Mouse (Mus musculus): ENCODE measurements around the gene Zbtb9. TPM values are rescaled to one million over a fixed set of nuclear protein-coding genes. Genes with fewer than 3 reads are reported as not detected.
A peak's percentile ranks its signal among the peaks of the same experiment; 100 is the strongest.

The Zbtb9 gene
- polyA plus RNA-seq, 1 experiment from 2014 or later, result 17.8 TPM

DNA sequence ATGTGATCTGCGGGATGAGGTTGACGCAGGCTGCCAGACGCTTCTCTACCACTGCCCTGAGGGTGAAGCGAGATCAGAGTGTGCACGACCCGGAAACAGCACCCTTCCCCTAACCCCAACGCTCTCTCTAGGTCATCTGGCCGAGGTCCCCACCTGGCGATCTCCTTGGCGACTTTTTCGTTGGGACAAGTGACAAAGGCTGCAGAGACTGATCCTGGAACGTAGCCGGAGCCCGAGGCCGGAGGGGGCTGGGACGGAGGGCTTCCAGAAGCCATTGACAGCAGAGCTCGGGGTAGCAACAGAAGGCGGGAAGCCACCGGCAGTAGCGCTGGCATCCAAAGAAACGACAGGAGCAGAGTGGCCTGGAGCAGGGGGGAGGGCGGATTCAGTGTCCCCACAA is 34.2 kb upstream of the Zbtb9 start:
- peak; percentile 0; the same call in 1 of the 2 replicates for ATAC-seq (ENCODE audit: low read depth)
- Histone ChIP-seq H3K36me3 (peaks cover 31% of the 10 kb centered on the region), H3K27ac (replicated peaks) (peak overlapping the region; percentile 97), H3K9ac (peak overlapping the region; percentile 75), H3K27me3 (no peaks in the 10 kb centered on the region), H3K4me2 (peak overlapping the region; percentile 83), H3K9me3 (no peaks in the 10 kb centered on the region), H3K4me3 (peak overlapping the region; percentile 66), H3K4me1 (replicated peaks) (peaks cover 66% of the 10 kb centered on the region)
- WGBS, result under 1% methylated on average over 22 of the region's 22 CpGs

DNA sequence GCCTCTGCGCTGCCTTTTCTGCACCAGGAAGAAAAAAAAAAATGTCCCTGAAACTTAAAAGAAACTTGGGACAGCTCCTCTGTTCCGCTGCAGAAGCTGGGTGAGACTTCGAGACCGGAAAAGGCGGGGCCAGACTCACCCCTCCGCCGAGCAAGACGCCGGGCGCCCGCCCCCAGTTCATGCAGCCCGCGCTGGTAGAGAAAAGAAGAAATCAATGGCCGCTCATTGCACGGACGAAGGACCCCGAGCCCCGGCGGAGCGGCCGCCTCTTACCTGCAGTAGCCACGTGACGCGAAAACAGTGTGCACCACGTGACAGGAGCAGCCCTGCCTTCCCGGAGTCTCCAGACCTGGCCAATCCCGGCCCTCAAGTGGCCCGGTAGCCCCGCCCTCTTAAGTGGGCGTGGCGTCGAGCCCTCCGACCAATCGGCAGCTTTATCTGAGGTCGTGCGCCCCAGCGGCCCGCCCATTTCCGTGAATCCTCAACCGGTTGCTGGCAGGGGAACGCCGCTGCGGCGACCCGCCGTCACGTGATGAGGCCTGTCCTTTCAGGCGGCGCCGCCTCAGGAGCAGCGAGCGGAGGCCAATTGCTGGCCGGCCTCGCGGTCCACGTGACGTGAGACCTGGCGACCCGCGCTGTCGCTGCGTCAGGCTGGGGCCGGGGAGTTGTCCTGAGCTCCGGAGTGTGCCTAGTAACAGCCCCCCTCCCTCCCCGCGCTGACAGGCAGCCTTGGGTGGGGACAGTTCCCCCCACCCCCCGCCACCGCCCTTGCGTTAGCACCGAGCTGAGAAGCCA is 33.6 kb upstream of the Zbtb9 start, which contains the start of gene Cuta:
Gene Cuta, minus strand, starts transcription at position 392 of the 795 bp plus-strand sequence.
- WGBS, result under 1% methylated on average over 69 of the region's 70 CpGs
- peak within 1 kb of the TSS; percentile 97 for H3K27ac ChIP-seq (replicated peaks)
- peak within 1 kb of the TSS; percentile 66 for H3K4me3 ChIP-seq
- H3K27me3 ChIP-seq, result no peaks in the 10 kb centered on the region
- H3K9ac ChIP-seq, result peak within 1 kb of the TSS; percentile 78
- peak within 1 kb of the TSS; percentile 83 for H3K4me2 ChIP-seq
- H3K9me3 ChIP-seq, result no peaks in the 10 kb centered on the region
- ATAC-seq (ENCODE audit: low read depth), result peak; percentile 92
- peaks cover 62% of the 10 kb centered on the region for H3K4me1 ChIP-seq (replicated peaks)
- H3K36me3 ChIP-seq, result peaks cover 31% of the 10 kb centered on the region

DNA sequence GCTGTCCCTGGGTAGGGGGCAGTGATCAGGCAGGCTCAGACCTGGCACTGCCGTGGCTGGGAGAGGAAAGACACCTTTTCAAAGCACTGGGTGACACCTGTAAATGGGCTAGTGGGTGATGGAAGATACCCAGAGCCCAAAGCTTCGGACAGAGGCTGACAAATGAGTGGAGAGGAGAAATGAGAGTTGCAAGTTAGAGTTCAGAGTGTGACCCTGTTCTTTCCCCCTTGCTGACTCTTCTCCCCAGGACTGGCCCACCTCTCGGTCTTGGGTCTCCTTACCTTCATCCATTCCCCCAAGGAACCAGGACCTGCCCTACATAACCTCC is 33.0 kb upstream of the Zbtb9 start:
- Histone ChIP-seq H3K4me2 (peak overlapping the region; percentile 83), H3K9ac (peak overlapping the region; percentile 78), H3K4me1 (replicated peaks) (peaks cover 58% of the 10 kb centered on the region), H3K27ac (replicated peaks) (peak overlapping the region; percentile 97), H3K27me3 (no peaks in the 10 kb centered on the region), H3K4me3 (peak overlapping the region; percentile 66), H3K9me3 (no peaks in the 10 kb centered on the region), H3K36me3 (peaks cover 26% of the 10 kb centered on the region)
- ATAC-seq (ENCODE audit: low read depth), result peak; percentile 7
- WGBS, result 7% methylated on average over 3 of the region's 3 CpGs

DNA sequence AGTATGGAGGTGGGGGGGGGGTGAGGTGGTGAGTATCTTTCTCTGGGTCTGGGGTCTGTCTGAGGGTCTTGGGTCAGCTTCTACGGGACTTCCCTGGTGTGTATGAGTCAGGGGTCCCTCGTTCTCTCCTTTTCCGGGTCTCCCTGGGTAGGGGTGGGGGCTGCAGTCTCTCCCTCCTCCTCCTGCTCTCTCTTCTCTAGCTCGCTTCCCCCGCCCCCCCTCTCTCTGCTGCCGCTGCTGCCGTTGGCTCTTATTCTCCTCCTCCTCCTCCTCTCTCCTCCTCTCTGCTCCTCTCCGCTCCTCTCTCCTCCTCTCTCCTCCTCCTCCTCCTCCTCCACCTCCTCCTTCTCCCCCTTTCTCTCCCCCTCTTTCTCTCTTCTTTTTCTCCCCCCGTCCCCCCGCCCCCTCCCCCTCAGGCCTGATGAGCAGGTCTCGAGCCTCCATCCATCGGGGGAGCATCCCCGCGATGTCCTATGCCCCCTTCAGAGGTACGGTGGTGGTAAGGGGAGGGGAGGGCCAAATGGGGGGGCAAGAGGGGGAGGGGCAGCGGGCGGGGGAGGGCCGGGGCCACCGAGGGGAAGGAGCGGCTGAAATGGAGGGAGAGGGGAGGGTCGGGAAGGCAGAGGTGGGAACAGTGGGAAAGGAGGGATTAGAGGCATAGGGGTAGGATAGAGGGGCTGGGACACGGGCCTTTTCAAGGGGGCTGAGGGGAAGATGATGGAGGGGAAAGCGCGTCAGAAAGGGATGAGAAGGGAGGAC is 31.8 kb upstream of the Zbtb9 start, which contains the start of gene Syngap1:
Gene Syngap1, plus strand, starts transcription at position 223 of the 759 bp plus-strand sequence.
- Histone ChIP-seq H3K9me3 (no peaks in the 10 kb centered on the region), H3K4me1 (replicated peaks) (peaks cover 71% of the 10 kb centered on the region), H3K27ac (replicated peaks) (peak within 1 kb of the TSS; percentile 97), H3K4me2 (peak within 1 kb of the TSS; percentile 83), H3K27me3 (no peaks in the 10 kb centered on the region), H3K4me3 (peak within 1 kb of the TSS; percentile 66), H3K9ac (peak within 1 kb of the TSS; percentile 91), H3K36me3 (peaks cover 13% of the 10 kb centered on the region)
- WGBS, result 2% methylated on average over 23 of the region's 24 CpGs
- ATAC-seq (ENCODE audit: low read depth), result no peak

DNA sequence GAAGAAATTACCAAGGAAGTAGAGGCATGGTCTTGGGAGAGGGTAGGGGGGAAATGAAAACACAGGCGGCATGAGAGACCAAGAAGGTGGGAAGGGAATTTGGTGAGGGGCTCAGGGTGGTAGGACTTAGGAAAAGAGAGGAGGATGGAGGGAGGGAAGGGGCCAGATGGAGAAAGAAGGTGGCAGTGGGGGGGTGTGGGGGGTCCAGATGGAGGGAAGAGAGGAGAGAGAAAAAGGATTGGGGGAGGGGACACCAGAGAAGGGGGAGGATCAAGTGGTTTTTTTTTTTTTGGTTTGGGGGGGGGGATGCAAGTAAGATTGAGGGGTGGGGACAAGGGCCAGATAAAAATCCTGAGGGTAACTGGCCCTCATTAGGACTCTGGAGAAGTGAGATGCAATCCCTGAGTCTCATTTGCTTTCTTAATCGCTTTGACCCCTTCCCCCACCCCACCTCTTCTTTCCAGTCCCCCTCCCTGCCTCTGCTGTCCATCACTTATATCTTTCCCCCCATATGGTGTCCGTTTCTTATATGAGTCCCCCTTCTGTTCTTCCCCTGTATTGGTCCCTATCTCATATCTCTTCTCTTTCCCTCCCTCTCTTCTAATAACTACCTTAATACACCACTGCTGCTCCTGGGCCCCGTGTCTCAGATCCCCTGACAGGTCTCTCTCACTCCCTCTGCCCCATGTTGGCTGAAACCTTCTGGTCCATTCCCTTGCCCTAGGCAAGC is 31.0 kb upstream of the Zbtb9 start:
- Histone ChIP-seq H3K4me2 (peak overlapping the region; percentile 83), H3K27me3 (no peaks in the 10 kb centered on the region), H3K36me3 (peaks cover 5% of the 10 kb centered on the region), H3K4me1 (replicated peaks) (peaks cover 79% of the 10 kb centered on the region), H3K4me3 (peak overlapping the region; percentile 51), H3K27ac (replicated peaks) (peak overlapping the region; percentile 97), H3K9me3 (no peaks in the 10 kb centered on the region), H3K9ac (peak overlapping the region; percentile 91)
- 16% methylated on average over 4 of the region's 4 CpGs for WGBS
- ATAC-seq (ENCODE audit: low read depth), result no peak

DNA sequence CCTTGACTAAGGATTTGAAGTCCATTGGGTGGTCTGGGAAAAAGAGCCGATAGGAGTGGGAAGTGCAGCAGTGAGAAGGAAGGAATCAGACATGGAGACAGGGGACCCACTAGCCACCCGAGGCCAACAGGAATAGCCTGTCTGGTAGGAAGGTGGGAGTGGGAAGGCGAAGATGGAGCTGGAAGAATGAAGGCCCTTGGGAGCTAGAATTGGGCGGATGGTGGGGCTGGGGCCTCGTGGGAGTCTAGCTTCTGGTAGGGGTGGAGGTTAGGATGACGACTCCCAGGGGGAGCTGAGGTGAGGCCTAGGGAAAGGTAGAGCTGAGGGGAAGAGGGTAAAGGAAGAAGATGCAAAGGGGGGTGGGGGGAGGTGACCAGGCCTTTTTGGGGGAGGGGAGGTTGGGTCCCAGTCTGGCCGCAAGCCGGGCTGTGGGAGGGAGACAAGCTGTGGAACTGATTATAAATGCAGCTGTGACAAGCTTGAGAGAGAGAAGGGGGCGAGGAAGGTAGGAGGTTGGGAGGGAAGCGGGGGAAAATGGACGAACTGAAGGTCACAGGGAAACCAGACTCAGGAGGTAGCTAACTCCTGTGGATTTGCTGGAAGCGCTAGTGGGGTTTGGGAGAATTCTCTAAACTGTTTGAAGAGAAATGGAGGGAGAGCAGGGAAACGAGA is 27.0 kb upstream of the Zbtb9 start:
- H3K4me1 ChIP-seq (replicated peaks), result peaks cover 77% of the 10 kb centered on the region
- no peak for ATAC-seq (ENCODE audit: low read depth)

DNA sequence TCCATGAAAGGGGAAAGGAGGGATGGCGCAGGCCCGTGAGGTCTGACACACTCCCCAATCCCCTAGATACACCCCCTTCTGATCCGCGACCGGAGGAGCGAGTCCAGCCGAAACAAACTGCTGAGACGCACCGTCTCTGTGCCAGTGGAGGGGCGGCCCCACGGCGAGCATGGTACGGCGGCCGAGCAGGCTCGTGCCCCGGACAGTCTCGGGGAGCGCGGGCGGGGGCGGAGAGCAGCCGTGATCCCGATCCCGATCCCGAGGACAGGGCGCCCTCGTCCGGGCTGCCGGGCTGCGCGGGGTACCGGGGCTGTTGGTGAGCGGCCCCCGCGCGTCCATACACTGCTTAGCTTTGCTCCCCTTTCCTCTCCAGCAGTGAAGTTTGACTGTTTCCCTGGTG is 26.4 kb upstream of the Zbtb9 start:
- no peak for ATAC-seq (ENCODE audit: low read depth)
- Histone ChIP-seq H3K4me3 (peak overlapping the region; percentile 41), H3K9me3 (no peaks in the 10 kb centered on the region), H3K36me3 (no peaks in the 10 kb centered on the region), H3K27ac (replicated peaks) (peak overlapping the region; percentile 71), H3K4me1 (replicated peaks) (peaks cover 81% of the 10 kb centered on the region), H3K4me2 (peak overlapping the region; percentile 71), H3K27me3 (no peaks in the 10 kb centered on the region), H3K9ac (peak overlapping the region; percentile 79)
- WGBS, result 2% methylated on average over 36 of the region's 37 CpGs

More for the DNA sequence above, 27.0 kb upstream of the Zbtb9 start:
- Histone ChIP-seq H3K9ac (peak overlapping the region; percentile 79), H3K36me3 (no peaks in the 10 kb centered on the region), H3K27me3 (no peaks in the 10 kb centered on the region), H3K4me3 (peak overlapping the region; percentile 41), H3K9me3 (no peaks in the 10 kb centered on the region), H3K27ac (replicated peaks) (peak overlapping the region; percentile 71), H3K4me2 (peak overlapping the region; percentile 71)
- WGBS, result 23% methylated on average over 13 of the region's 13 CpGs

DNA sequence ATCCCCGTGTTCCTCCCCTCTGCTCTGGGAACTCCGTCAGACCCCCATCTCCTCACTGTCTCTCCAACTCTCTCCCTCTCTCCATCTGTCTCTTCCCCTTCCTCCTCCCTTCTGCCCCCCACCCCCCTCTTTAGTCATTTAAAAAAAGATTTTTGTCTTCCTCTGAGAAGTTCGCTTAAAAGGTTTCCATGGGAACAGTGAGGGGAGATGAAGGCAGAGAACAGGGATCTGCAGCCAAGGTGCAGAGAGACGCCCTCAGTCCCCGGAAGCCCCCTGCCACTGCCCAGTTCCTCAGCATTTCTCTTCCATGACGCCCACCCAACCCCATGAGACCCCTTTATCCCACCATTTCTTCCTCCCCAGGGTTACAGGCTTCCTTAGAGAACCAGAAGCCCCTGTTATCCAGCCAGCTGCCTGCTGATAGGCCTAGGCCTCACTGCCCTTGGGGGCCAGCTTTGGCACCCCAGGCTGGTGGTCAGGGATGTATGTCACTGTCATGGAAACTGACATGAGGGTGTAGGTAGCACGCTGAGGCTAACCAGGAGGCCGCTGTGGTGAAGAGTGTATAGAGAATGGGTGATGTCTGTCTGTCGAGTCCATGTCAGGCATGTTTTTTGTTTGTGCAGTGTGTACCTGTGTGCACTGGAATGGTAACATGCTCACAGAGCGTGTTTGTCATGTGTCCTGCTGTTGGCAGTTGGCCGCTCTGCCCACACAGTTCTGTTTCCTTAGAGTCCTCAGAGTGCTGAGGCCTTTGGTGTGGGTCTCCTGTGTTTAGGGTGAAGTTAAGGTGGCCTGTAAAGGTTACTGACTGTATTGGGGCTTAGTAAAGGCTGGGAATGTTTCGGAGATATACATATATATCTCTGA is 25.5 kb upstream of the Zbtb9 start:
- Histone ChIP-seq H3K4me1 (replicated peaks) (peaks cover 81% of the 10 kb centered on the region), H3K9me3 (no peaks in the 10 kb centered on the region), H3K9ac (peak overlapping the region; percentile 79), H3K27ac (replicated peaks) (peak overlapping the region; percentile 71), H3K4me3 (peak overlapping the region; percentile 41), H3K27me3 (no peaks in the 10 kb centered on the region), H3K4me2 (peak overlapping the region; percentile 71), H3K36me3 (no peaks in the 10 kb centered on the region)
- ATAC-seq (ENCODE audit: low read depth), result no peak
- WGBS, result 26% methylated on average over 12 of the region's 12 CpGs

DNA sequence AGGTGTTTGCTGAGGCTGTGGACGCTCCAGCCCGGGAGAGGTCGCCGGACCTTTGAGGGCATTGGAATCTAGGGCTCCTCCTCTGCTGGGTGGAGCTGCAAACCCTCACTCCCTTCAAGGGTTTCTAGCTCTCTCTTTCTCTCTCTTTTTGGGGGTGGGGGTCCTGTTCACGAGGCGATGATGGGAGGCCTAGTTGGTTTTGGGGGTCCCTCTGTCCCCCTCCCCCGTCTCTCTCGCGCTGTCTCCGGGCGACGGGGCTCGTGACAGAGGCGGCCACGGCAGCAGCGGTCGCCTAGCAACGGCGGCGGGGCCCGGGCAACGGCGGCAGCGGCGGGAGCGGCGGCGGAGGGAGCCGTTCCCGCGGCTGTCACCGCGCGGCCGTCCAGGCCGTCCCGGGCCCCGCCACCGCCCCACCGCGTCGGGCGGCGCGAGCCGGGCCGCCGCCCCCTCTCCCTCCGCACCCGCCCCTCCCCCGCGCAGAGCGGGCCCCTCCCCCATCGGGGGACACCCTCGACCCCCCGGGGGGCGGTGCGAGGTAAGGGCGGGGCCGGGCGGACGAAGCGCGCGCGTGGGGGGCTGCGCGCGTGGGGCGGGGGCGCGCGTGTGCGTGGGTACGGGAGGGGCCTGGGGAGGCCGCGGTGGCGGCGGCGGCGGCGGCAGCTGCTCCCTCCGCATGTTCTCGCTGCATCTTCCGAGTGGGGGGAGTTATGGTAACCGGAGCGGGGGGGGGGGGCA is 24.5 kb upstream of the Zbtb9 start:
- H3K4me1 ChIP-seq (replicated peaks), result peaks cover 82% of the 10 kb centered on the region
- H3K36me3 ChIP-seq, result no peaks in the 10 kb centered on the region
- no peaks in the 10 kb centered on the region for H3K27me3 ChIP-seq
- H3K4me3 ChIP-seq, result peak overlapping the region; percentile 70
- WGBS, result under 1% methylated on average over 33 of the region's 87 CpGs
- no peak for ATAC-seq (ENCODE audit: low read depth)
- H3K27ac ChIP-seq (replicated peaks), result peak overlapping the region; percentile 91
- H3K9me3 ChIP-seq, result no peaks in the 10 kb centered on the region
- peak overlapping the region; percentile 94 for H3K9ac ChIP-seq
- H3K4me2 ChIP-seq, result peak overlapping the region; percentile 90

DNA sequence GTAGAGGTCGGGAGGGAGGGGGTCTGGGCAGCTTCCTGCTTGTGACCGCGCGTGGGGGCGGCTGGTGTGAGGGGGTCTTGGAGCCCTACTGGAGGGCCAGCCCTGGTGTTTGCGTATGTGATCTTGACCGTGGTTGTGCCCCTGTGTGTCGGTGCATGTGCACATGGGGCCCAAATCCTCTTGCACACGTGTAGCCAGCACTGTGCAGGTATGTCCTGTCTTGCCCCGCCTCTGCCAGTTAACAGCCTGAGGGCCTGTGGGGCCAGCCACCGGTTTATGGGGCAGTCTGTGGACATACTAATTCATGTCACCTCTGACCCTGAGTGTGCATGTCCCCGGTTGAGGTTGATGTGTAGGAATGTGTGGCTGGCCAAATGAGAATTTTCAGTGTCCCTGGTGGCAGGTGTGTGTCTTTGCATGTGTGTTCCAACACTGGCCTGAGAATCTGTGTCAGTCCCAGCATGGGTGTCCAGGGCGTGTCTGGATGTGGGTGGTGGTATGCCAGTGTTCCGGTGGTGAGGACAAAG is 23.9 kb upstream of the Zbtb9 start:
- Histone ChIP-seq H3K27me3 (no peaks in the 10 kb centered on the region), H3K27ac (replicated peaks) (peak overlapping the region; percentile 91), H3K4me2 (peak overlapping the region; percentile 90), H3K4me3 (peak overlapping the region; percentile 70), H3K4me1 (replicated peaks) (peaks cover 83% of the 10 kb centered on the region), H3K9ac (peak overlapping the region; percentile 94), H3K9me3 (no peaks in the 10 kb centered on the region), H3K36me3 (no peaks in the 10 kb centered on the region)
- peak; percentile 37 for ATAC-seq (ENCODE audit: low read depth)
- WGBS, result 12% methylated on average over 9 of the region's 14 CpGs

Measured in neural tube, embryonic 13.5 days (tissue).